Mouse (Mus musculus): ENCODE data around the gene Nck1.

The Nck1 gene

DNA sequence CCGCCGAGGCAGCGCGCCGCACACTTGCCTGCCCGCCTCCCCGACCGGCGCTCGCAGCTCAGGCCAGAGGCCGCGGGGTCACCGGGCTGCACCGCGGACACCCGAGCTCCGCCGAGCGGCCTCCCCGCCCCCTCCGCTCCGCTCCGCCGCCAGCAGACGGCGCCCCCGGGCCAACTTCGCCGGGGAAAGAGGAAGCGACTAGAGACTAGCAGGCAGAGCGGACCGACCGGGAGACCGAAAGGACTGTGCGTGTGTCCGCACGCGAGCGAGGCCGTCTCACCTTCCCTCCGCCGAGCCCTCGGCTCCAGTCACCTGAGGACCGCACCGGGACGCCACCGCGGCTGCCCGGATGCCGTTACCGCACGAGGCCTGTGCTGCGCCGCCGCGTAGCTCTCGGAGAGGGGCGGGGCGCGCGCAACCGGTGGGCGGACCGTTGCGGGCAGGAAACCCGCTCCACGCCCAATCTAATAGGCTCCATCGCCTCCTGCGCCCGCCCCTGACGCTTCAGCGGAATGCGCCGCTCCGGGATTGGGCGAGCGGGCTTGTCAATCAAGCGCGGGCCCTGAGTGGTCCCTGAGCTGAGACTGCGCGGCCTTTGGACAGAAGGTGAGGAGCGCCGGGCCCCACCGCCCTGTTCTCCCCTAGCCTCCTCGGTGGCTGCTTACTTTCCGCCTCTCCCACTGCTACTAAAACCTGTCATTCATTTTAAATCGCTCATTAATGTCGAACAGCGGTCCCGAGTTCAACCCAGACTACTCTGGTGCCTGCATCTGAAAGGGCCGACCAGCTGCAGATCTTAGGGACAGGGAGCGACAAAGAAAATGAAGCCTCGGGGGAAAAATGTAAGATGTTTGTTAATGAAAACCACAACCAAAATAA lies at the start of gene Nck1:
Gene Nck1, minus strand, starts transcription at position 420 of the 879 bp plus-strand sequence.
- DNase-seq (ENCODE audit: extremely low read depth, low read depth): peak; percentile 84

DNA sequence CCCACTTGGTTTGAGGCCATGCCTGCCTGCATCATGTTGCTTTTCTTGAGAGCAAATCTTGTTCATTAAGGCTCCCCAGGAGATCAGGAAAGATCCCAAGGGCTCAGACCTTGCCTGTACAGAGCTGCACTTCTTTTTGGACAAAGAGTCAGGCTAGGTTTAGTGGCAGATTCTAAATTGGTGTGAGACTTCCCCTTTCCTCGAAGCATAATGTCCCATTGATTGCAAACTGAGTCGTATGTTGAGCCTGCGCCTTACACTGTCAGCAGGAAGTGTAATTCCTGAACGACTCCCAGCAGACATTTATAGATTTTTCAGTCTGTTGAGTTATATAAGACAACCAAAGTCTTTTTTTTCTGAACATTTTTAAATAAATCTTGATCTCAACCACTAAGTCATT lies 44.5 kb upstream of the Nck1 start:
- DNase-seq (ENCODE audit: extremely low read depth, low read depth): no peak

DNA sequence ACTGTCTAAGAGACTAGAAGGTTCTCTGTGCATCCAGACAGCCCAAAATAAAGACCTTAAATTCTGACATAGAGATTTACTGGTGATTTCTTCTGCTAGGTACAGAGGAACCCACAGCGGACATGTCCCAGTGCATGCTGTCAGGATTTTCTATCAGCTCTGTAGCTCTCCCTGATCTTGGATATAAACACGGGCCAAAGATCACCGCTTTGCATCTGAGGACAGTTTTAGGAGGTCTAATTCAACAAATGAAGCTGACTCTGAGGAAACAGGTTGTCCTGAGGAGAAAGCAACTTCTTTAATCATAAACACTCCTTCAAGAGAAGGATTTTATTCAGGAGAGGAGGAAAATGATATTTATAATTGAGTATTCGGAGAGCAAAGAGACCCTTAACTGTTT lies 38.1 kb upstream of the Nck1 start:
- no peak for DNase-seq (ENCODE audit: extremely low read depth, low read depth)

DNA sequence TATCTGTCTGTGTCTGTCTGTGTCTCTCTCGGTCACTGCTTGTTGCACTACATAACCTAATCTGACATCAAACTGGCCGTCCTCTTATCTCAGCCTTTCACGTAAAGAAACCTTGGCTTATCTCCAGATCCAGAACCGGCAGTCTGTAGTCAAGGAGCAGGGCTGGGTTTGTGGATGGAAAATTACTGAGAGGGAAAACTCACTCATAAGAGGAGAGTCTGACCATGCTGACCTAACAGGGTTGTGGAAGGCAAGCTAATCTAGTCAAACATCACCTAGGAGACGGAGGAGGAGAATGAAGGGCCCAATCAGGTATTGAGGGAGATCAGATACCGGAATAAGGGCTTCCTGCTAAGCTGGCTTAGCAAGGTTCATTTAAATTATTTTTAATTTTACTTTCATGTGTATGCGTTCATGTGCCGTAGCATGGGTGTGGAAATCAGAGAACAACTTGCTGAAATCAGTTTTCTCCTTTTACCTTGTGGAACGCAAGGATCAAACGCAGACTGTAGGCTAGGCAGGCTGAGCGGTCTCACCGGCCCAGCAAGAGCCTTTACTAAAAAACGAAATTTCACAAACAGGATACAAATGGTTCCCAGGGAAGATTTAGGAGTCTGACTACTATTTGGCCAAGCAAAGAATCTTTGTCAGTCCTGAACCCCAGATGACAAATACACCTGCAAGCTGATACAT lies 37.1 kb upstream of the Nck1 start:
- peak; percentile 19 for DNase-seq (ENCODE audit: extremely low read depth, low read depth)

DNA sequence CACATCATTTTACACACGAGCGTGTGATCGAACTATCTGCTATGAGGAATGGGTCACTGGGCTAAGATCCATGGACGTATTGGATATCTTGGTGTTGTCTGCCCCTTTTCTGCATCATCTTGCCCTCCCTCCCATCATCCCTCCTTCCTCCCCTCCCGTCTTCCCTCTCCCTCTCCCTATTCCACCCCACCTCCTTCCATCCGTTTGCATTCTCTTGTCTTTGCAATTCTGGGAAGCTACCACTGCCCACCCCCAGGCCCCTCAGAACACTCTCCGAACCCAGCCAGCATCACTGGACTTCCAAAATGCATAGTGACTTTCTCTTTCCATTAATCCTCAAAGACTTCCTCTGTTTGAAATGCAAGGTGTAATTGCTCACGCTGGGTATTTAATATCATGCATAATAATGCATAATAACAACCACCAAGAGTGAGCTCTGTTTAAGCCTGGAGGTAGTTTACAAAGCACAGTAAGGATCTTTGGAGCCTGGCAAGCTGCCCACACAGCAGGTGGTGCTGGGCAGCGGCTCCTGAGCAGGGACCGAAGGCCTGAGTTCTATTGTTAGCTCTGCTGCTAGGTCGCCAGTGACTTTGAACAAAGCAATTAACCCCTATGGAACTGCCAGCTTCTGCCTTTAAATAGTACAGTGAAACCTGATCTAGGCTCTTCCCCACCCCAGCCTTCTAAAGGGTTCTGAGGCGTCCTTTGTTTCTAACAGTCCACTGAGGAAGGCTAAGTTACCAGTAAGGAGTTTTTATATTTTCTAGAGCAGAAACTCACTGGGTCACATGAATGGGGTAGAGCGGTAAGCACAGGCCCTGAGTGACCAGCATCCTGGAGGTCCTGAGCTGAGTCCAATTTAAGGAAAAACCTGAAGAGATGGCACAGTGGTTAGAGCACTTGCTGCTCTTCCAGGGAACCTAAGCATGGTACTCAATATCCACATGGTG lies 35.9 kb upstream of the Nck1 start:
- DNase-seq (ENCODE audit: extremely low read depth, low read depth): no peak

DNA sequence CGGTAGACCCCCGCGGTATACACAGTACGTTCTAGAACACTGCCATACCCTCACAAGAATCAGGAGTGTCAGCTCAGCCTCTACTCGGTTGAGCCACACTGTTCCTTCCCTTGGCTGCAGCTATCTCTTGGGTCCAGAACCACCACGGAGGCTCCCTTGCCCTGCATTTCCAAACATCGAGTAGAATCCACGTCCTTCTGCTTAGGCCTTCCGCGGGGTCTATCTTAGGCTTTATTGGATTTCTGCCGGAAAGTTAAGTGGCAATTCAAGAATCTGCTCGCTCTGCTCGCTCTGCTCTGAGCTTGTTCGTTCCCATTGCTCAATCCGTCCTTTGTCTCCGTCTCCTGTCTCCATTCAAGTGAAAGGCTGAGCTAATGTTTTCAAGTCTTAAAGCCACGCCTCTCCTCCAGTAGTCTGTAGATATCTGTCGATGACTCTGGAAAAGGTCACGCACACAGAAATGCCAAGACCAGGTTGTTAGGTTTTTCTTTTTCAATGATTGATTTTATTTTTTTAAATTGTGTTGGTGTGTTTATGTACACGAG lies 34.3 kb upstream of the Nck1 start:
- no peak for DNase-seq (ENCODE audit: extremely low read depth, low read depth)

DNA sequence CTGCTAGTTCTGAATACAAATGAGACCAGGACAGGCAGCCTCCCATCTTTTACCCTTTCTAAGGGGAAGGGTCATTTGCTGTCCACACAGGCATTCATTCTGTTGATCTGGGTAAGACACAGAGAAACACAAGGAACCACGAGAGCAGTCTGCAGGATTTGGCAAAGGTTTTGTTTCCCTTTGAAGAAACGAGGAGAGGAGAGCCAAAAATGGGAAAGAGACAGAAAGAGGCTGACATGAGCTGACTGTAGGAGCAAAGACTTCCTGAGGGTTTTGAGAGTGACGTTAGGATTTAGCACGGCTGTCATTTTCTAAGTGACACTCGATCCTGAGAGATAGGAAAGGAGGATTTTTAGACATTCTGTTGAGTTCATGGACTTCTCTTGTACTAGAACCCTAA lies 28.0 kb upstream of the Nck1 start:
- no peak for DNase-seq (ENCODE audit: extremely low read depth, low read depth)

DNA sequence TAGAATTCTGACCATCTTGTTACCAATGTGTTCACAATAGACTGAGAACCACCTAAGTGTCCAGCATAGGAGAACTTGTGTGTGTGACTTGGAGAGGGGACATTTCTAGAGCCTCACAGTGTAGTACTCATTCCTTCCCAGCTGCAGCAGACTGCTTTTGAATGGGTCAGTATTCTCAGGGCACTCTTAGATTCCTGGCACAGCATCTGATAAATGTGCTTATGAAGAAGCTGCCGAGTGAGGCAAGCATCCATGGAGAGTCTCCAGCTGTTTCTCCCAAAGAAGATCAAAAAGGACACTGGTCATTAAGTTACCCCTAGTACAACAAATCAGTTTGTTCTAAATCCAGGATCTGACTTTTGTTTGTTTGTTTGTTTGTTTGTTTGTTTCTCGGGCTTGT lies 27.4 kb upstream of the Nck1 start:
- no peak for DNase-seq (ENCODE audit: extremely low read depth, low read depth)

DNA sequence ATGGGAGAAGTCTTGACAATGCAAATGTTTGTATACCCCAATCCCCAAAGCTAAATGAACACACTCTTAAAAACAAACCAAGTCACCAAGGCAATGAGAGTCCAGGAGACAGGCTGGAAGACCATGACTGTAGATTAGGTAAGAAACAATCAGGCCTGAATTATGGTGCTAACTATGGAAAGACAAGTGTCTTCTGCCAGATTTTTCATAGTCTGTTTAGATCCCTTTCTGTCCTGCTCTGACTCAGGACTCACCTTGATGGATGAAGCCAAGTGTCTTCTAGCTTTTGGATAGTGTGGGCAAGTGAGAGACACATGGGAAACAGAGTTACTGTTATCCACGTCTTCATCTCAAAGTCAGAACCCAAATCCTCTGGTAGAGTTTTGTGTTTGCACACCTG lies 25.6 kb upstream of the Nck1 start:
- DNase-seq (ENCODE audit: extremely low read depth, low read depth): no peak

DNA sequence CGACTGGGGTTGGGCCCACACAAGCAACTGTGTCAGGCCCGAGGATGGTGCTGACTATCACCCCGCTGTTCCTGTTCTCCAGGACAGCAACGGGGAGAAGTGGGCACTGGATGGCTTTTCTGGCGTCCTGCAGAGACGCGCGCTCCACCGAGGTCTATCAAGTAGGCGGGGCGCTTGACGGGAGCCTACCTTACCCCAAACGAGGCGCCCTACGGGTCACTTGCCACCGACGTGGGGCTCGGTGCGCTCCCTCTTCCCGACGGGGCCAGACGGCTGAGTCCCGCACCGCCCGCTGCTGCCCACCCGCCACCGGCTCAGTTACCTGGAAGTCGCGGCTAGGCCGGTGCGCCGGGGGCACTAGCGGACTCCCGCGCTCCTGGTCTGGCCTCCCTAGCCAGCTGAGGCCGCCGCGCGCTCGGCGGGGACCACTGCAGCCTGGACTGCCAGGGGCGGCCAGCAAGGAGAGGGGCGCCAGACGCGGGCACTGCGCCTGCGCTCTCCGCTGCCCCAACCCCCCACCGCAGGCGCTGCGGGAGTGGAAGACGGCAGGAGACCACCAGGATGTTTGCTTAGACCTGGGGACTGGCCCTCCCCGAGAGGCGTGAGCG lies 24.8 kb upstream of the Nck1 start, which contains the start of gene Slc35g2:
Gene Slc35g2, minus strand, starts transcription at position 465 of the 608 bp plus-strand sequence.
- no peak for DNase-seq (ENCODE audit: extremely low read depth, low read depth)

DNA sequence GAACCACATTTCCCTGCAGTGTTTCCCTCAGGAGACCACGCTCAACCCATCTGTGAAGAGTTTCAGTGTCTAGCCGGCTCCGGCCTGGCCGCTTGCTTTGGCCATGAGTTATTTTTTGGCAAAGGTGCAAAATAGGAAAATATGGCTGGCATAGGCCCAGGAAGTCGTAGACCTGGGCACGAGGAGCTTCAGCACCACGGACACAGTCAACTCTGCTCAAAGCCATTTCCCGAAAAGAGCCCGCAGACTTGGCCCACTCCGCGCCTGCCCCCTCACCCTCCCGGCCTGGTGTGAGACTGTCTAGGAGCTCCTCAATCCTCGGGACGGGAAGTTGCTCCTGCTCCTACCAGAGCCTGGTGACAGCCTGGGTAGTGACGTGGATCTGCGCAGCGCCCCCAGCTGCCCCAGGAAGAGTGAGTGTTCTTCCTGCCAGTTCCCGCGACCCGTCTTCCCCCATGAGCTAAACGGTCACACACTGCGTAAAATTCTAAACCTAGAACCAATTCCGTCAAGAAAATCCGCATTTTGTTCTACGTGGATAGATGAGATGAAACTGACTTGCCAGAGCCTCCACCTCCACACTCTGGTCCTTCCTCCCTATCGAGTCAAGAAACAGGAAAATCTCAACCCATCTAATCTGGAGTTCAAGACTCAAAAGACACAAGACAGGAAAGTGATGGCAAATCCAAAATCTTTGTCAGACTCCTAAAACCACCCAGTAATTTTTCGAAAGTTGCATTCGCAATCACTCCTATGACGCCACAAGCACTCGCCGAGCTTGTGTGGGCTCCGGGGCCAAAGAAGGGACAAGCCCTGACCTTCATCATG lies 24.1 kb upstream of the Nck1 start:
- DNase-seq (ENCODE audit: extremely low read depth, low read depth): no peak

DNA sequence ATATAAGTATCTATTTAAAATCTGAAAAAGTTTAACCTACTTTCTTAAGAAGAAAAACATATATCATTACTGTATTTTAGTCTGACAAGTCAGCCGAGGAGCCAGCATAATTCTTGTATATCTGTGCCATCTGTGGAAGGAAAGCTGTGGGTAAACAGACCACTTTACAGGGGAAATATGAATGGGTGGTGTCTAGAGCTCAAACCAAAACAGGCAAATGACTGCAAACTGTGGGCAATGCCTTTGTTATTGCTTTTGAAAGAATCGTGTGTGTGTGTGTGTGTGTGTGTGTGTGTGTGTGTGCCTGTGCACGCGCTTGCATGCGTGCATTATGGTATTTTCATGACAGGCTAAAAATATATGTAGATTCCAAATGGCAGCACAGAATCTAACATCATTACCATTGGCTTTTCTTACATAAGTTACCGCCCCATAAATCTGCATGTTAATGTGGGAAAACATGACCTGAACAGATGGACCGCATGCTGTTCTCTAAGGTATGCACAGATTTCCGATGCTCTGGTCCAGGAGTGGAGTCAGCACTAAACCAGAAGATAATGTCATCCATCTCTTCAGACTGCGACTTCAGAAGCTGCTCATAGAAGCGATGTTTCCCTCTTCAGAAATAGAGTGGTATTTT lies 14.4 kb upstream of the Nck1 start:
- DNase-seq (ENCODE audit: extremely low read depth, low read depth): no peak

DNA sequence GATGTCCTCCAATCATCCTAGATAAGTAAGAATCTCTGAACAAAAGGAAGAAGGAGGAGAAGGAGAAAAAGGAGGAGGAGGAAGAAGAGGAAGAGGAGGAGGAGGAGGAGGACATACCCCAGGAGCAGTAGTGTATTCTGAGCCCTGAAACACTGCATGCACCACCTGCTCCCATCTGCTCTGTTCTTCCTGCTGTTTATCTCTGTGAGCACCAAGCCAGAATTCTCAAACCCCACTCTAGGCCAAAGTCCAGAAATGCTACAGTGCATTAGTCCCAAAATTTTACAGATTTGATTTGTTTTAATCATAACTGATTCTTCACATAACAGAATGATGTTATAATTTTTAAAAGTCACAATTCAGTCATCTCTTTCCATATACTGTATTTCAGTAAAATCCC lies 13.1 kb upstream of the Nck1 start:
- DNase-seq (ENCODE audit: extremely low read depth, low read depth): no peak

DNA sequence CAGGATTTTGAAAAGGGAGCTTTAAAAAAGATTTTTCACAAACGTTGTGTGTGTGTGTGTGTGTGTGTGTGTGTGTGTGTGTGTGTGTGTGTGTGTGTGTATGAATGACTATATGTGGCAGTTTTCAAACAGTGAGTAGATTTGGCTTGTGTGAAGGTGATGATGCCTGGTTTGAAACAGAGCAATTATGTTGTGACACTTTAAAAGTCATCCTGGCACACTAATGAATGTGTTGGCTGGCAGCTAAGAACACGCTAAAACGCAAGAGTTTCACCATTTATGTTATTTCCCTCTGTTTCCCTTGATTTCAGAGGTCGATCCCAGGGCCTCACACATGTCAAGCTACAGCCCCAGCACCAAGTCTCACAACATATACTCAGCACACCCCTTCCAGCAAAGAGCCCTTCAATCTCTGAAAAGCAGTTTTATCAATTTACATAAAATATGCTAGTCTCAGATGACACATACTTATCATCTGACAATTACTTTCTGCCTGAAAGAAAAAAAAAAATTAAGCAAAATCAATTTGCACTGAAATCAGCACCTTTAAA lies 12.2 kb upstream of the Nck1 start:
- no peak for DNase-seq (ENCODE audit: extremely low read depth, low read depth)

DNA sequence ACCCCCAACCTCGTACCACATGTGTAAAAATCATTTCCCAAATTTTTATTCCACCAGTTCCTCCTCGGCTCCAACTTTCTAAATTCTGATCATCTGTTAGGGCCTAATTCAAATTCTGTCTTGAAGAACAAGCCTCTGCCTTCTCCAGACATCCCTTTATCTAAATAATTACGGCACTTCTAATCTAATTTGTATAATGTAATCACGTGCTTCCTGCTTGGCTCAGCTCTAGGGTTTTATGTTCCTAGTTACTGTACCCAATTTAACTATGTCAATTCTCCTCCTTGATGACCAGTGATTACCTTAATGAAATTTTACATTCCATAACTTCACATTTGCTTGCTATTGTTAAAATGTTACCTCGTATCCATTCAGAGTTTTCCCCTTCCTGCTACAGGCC lies 9.8 kb upstream of the Nck1 start:
- DNase-seq (ENCODE audit: extremely low read depth, low read depth): no peak

DNA sequence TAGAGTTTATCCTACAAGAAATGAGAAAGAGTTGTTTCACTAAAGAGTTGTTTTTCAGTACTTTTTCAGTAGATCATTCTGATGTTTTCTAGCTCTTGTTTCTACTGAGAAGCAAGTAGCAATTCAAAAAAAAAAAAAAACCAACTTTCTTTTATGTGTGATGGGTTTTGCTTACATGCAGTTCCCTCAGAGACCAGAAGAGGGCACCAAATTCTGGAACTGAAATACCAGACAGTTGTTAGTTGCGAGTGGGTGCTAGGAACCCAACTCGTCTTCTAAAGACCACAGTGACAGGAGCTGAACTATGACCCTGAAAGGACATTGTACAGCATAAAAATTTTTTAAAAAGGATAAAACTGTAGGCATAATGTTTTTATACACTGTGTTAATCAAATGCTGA lies 2.4 kb upstream of the Nck1 start:
- no peak for DNase-seq (ENCODE audit: extremely low read depth, low read depth)

DNA sequence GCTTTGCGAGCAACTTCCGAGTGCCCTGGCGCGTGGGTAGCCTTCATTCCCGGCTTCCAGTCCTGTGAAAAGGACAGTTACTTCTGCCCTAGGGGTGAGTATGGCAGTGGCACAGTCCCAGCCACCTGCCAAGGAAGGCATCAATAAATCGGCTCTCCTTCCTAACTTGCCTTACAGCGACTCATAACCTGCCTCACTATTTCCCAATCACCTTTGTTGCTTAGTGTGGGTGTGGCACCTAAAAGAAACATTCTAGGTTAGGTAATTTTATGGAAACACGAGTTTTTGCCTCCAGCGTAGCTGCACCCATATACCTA lies 618 bp upstream of the Nck1 start:
- no peak for DNase-seq (ENCODE audit: extremely low read depth, low read depth)

DNA sequence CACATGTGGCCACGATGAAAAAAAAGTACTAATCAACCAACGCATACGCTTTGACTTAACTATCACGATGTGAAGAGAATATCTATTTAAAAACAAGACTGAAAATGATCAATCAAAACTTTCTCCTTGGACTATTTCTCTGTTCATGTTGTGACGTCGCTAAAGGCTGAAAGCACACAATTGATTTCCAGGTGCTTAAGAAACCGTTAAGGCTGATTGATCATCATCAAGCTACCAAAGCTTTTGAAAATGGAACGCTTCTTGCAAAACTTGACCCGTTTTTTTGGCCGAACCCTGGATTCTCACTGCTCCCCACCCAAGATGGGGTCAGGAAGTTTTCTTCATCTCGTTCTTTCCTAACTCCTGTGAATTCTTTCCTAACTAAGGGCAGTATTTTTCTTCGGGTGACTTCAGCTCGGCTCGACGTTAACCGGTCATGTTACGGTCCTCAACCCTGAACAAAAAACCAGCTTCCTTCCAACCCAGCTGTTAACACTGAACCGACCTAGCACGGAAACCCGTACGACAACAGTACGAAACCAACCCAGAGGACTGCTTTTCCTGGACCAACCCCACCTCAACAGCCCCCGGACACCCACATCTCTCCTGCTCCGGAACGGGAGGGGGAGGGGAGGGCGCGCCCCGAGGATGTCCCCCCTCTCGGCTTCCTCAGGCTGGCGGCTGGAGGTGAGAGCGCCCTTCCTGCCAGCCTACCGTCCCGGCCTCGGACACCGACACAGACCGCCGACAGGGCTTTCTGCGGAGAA lies 803 bp downstream of the Nck1 start:
- DNase-seq (ENCODE audit: extremely low read depth, low read depth): no peak

Measured in MEL-GATA-1-ER (cell line).